Mouse (Mus musculus) erythroblast, embryonic 14.5 days (primary cell): ENCODE results near the gene Mab21l1.

ENCODE experiments used
- GATA1 ChIP-seq: IDR thresholded peaks from 2 replicates; pipeline ENCODE4 v1.6.1; 2012; ENCODE audit warnings: low read length, inconsistent platforms, mixed read lengths
- TAL1 ChIP-seq: IDR thresholded peaks from 3 replicates; pipeline ENCODE4 v1.6.1; 2012; ENCODE audit warnings: low read length, inconsistent platforms, mixed read lengths

- TF ChIP-seq GATA1: no peak
- no peak for TF ChIP-seq TAL1
These were observed 6.6 kb upstream of the Mab21l1 start for GRCm38 (mm10) chr3:55775753-55776152.
